Mouse (Mus musculus): Measurements from ENCODE around the gene Il5.

DNA sequence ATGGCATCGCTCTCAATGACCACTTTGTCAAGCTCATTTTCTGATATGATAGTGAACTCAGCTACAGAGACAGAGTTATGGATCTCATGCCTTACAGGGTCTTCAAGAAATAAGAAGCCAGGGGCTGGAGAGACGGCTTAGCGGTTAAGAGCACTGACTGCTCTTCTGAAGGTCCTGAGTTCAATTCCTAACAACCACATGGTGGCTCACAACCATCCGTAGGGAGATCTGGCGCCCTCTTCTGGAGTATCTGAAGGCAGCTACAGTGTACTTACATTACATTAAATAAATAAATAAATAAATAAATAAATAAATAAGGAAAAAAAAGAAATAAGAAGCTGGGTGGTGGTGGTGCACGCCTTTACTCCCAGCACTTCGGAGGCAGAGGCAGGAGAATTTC is 13.2 kb downstream of the Il5 start:
- TF ChIP-seq USF1 (IDR thresholded peaks at IDR 0.05; ENCODE audit: low read depth) (no peak), CTCF (IDR thresholded peaks at IDR 0.05; ENCODE audit: control insufficient read depth, insufficient read depth, insufficient read length) (no peak), MYOG (IDR thresholded peaks at IDR 0.05; ENCODE audit: control insufficient read depth, extremely low read depth, insufficient read length) (no peak), MAX (IDR thresholded peaks at IDR 0.05) (no peak), FOSL1 (IDR thresholded peaks at IDR 0.05; ENCODE audit: insufficient read depth, low read length, poor library complexity, severe bottlenecking) (no peak), MYOD1 (IDR thresholded peaks at IDR 0.05; ENCODE audit: control insufficient read depth, insufficient read length, low read depth) (no peak), CEBPB (IDR thresholded peaks at IDR 0.05; ENCODE audit: low read depth) (no peak)

Data from C2C12 (cell line).